Mouse (Mus musculus) spleen, postnatal 14 days (tissue): ENCODE measurements around the gene Gzme.
"Not testable (repeated sequence)": the region's sequence is repeated elsewhere in the genome, so short reads cannot be mapped to it uniquely, and the experiment has no call there.

Source experiments
- DNase-seq, 2 experiments: peaks; one replicate each; pipeline ENCODE4 v3.0.0; 2021 to 2022; ENCODE audit warnings: low spot score in 2 of 2

The Gzme gene

GRCm38 (mm10) chr14:56120525-56120924, at the start of gene Gzme:
TSS of gene Gzme (minus strand) at chr14:56120625.
- no peak for DNase-seq

GRCm38 (mm10) chr14:56168009-56168408, 47.6 kb upstream of the Gzme start:
- no peak for DNase-seq

DNA sequence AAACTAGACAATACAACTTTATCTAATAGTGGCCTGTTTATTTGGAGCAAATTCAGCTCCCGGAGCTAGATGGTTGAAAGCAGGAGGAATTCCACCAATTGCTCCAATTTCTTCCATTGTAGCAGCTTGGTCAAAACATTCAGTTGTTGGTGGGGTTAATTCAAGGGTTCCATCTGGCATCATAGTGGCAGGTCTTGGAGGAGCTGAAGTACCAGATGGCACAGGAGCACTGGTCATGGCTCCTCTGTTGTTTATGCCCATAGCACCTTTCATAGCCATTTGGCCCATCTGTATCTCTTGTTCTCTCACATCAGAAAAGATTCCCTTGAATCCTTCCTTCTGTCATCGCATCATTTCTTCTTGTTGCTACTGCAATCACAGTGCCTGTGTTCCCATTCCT, 41.7 kb upstream of the Gzme start:
- no peak for DNase-seq

- not testable (repeated sequence) for DNase-seq
Observed at GRCm38 (mm10) chr14:56159479-56159878, 39.1 kb upstream of the Gzme start, which contains the start of gene Gzmg. TSS of gene Gzmg (minus strand) at chr14:56159579.

DNA sequence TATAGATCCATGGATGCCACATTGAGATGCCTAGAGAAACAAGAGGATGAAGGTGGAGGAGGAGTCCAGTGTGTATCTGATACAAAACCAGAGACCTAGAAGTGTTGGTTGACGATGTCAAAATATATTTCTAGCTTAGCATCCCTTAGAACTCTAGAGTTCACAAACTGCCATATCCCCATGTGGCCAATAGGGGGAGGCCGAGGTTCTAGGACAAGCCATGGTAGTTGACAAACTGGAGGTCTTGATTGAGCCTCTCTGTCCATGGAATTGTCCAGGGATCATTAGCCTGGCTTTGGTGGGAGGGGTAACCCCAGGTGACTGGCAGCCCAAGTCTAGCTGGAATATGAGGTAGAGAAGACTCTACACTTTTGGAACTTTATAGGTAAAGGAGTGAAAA, 34.9 kb upstream of the Gzme start:
- no peak for DNase-seq

- not testable (repeated sequence) for DNase-seq
Observed at GRCm38 (mm10) chr14:56133675-56134074, 13.2 kb upstream of the Gzme start.

GRCm38 (mm10) chr14:56132508-56132907, 12.1 kb upstream of the Gzme start, which contains the start of gene Gzmd:
TSS of gene Gzmd (minus strand) at chr14:56132608.
- DNase-seq: not testable (repeated sequence)

DNA sequence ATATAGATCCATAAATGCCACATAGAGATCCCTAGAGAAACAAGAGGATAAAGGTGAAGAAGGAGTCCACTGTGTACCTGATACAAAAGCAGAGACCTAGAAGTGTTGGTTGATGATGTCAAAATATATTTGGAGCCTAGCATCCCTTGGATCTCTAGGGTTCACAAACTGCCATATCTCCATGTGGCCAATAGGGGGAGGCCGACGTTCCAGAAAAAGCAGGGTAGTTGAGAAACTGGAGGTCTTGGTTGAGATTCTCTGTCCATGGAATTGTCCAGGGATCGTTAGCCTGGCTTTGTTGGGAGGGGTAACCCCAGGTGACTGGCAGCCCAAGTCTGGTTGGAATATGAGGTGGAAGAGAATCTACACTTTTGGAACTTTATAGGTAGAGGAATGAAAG, 7.9 kb upstream of the Gzme start:
- DNase-seq: no peak

GRCm38 (mm10) chr14:56123516-56123915, 3.1 kb upstream of the Gzme start:
- DNase-seq: no peak

GRCm38 (mm10) chr14:56115531-56116310, 4.7 kb downstream of the Gzme start:
- DNase-seq: not testable (repeated sequence)

DNA sequence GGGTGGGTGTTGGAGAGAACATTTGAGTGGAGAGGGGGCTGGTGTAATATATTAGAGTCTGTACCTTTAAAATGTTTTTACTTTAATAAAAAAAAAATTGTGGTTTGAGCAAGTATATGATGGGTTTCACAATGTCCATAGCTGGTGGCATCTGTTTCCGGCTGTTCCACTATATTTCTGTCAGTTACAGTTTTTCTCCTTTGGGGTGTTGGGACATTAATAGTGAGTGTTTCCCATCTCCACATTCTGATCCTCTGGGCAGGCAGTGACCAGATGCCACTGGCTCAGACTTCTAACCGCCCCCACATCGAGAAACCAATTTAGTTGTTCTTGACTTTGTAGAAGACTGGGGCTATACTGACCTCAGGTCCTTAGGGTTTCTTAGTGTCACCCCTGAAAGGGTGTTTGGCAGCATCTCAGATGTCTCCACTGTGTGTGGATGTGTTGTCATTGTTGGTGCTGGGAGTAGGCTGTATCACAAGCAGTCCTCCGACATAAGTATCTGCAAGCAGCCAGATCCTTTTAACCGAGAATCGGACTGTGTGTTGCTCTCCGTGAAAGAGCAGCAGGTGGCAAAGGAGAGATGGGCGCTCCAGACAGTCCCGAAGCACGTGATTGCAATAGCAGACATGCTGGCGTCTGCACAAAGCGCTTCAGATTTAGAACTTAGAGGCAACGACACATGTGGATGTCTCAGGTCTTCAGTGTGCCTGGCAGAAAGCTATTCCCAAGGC, 14.8 kb downstream of the Gzme start:
- DNase-seq: no peak

- no peak for DNase-seq
Observed at GRCm38 (mm10) chr14:56105016-56105415, 15.4 kb downstream of the Gzme start.

- DNase-seq: no peak
Observed at GRCm38 (mm10) chr14:56103452-56103851, 17.0 kb downstream of the Gzme start.

DNA sequence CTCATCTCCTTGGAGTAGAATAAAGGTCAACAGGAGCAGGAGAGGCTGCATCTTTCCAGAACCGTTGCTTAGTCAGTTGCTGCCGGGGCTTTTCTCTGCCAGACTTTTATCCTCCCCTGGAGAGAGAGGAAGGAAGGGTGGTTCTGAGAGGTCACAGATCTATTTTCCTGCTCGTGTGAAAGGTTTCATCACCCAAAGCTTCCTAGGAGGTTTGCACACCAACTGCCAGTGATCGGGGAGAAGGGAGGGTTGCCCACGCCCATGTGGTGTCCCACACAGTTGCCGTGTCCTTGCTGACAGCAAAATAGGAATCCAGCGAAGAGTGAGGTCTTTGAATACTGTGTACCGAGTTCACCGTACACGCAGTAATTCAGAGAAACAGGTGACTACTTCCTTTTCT, 18.0 kb downstream of the Gzme start, which contains the start of gene Ctsg:
Gene Ctsg, minus strand, starts transcription at position 189 of the 400 bp plus-strand sequence.
- DNase-seq: no peak

- no peak for DNase-seq
Observed at GRCm38 (mm10) chr14:56098940-56099339, 21.5 kb downstream of the Gzme start.

DNA sequence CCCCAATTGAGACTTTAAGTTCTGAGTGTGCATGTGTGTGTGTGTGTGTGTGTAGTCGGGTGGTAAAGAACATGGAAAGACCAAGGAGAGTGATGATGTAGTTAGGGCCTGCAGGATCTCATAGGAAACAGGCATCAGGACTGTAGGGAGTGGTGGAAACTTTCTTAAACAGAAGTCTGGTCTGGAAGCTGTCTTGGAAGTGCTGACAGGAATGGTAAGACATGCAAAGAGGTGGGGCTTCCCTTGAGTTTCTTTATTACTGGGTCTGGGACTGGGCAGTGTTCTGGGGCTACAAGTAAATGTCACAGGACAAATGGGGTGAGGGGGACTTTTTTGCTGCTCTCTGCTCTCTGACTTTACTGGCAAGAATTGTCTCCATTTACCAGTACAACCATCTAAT, 22.8 kb downstream of the Gzme start:
- DNase-seq: no peak

DNA sequence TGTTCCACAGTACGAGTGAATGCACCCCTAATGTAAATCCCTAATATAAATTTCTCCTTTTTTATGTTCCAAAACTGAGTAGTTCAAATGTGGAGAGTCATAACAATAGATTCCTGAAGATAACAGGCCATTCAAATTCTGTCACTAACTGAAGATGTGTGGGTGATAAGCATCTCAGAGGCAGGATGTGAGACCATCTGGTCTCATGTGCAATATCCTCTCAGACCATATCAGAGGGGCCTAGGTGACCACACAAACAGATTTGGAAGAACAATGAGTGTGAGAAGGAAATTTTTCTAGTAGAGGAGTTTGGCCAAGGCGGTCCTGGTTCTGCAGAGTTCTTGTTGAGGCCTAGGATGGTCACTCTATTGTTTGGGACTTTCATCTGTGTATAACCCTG, 27.1 kb downstream of the Gzme start:
- DNase-seq: no peak

DNA sequence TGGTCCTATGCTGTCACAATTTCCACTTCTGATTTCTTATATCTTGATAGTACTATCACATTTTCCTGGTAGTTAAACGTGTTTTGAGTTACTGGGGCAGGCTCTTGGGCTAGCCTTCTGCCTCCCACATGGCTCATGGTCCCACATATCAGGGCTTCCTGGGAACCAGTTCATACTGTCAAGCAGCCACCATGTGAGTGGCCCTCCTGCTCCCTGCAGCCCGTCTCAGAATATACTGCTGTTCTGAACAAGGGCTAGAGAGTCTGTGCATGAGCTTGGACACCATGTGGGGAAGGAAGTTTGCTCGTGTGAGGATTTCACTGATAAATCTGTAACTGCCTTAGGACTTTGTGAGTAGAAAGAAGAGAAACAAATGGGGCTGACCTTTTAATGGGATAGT, 33.7 kb downstream of the Gzme start:
- no peak for DNase-seq

DNA sequence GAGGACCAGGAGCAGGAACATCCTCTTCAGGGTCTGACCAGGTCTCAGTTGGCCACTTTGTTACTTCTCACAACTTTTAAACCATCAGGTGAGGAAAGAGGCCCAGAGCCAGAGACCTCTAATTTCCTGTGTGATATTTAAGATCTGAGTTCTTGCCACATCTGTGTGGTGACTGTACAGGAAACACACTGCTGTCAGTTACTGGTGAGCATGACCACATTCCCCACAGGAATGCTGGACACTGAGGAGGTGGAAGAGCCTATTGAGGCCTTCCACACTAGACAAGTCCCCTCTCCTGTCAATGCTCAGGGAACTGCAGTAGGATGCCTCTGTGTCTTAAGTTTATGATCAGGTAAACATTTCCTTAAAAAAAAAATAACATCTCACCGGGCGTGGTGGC, 35.3 kb downstream of the Gzme start, which contains the start of gene Mcpt8:
Gene Mcpt8, minus strand, starts transcription at position 107 of the 400 bp plus-strand sequence.
- DNase-seq: no peak

DNA sequence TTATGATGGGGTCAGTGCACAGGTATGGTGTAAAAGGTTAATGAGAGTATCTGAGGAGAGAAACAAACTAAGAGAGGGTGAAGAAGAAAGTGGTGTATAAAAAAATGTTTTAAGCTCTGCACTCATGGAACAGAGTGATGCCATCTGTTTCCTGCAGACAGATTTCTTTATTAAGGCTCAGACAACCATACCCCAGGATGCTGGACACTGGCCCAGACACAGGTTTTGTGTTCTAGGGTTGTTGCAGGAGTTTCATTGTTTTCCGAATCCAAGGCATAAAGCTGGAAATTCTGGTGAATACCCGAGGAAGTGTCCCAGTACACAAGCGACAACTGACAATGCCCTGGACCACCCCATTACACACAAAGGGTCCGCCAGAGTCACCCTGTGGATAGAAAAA, 38.4 kb downstream of the Gzme start:
- no peak for DNase-seq
